Mouse (Mus musculus) heart, postnatal 0 days (tissue): ENCODE results near the gene Jmjd4.

Experiments
- CTCF ChIP-seq: IDR thresholded peaks from 2 replicates; pipeline ENCODE4 v1.5.1; 2016; ENCODE audit warnings: antibody characterized with exemption, control low read depth, low read depth
- EP300 ChIP-seq: IDR thresholded peaks from 2 replicates; pipeline ENCODE4 v1.6.1; 2016; ENCODE audit warnings: antibody characterized with exemption, low read depth

DNA sequence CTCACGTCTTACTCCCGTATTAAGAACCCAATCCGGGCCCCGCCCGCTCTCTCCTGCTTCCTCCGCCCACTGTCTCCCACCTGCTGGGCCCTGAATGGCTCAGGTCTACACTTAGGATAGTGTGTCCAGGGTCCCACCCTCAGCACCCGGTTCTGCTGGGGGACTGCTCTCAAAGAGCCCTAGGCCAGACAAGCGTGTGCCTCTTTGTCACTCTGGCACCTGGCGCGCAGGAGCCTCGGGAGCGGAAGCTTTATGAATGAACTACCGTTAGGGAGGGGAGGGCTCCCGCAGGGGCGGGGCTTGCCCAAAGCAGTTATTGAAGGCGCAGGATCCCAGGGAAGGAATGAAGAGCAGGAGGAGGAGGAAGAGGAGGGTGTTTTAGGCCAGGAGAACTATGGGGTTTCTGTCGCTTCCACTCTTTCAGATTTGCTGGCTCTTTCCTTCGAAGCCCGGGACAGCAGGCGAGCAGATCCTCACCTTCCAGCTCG, 55.5 kb downstream of the Jmjd4 start:
- TF ChIP-seq CTCF (no peak), EP300 (no peak)
